In genomic region chr10:20929607-20930006, GRCm38 (mm10) we compare ENCODE assay signal across 22 mouse cellular contexts.
"Had no signal": no experiment of that assay in that cellular context is flagged by ENCODE, and none has a peak within 500 bp of the region (broad histone marks: within the 10 kb centered on the region; RNA-seq: fewer than 3 reads in every experiment).

No protein-coding gene starts in this region.

- H3K9me3 ChIP-seq: heart, embryonic 13.5 days; heart, embryonic 15.5 days; hindbrain, embryonic 13.5 days; hindbrain, embryonic 15.5 days; limb, embryonic 10.5 days; limb, embryonic 12.5 days had no signal

- H3K27ac ChIP-seq: heart, adult 2 months; heart, embryonic 13.5 days; heart, embryonic 15.5 days; hindbrain, embryonic 13.5 days; hindbrain, embryonic 15.5 days; hindbrain, postnatal 0 days; layer of hippocampus, adult 2 months; left cerebral cortex, adult 2 months; limb, embryonic 10.5 days; limb, embryonic 12.5 days had no signal

- H3K4me3 ChIP-seq: heart, adult 2 months; heart, embryonic 13.5 days; heart, embryonic 15.5 days; hindbrain, embryonic 13.5 days; hindbrain, embryonic 15.5 days; layer of hippocampus, adult 2 months; left cerebral cortex, adult 2 months; limb, embryonic 10.5 days; limb, embryonic 12.5 days had no signal

- H3K4me1 ChIP-seq: heart, embryonic 13.5 days; heart, embryonic 15.5 days; hindbrain, embryonic 13.5 days; hindbrain, embryonic 15.5 days; limb, embryonic 10.5 days; limb, embryonic 12.5 days had no signal

- H3K9ac ChIP-seq: heart, embryonic 13.5 days; heart, embryonic 15.5 days; hindbrain, embryonic 13.5 days; hindbrain, embryonic 15.5 days; limb, embryonic 12.5 days had no signal

- H3K36me3 ChIP-seq: heart, embryonic 13.5 days; heart, embryonic 15.5 days; hindbrain, embryonic 13.5 days; hindbrain, embryonic 15.5 days; limb, embryonic 10.5 days; limb, embryonic 12.5 days had no signal

- DNase-seq: gastrocnemius, postnatal 14 days; gastrocnemius, postnatal 36 days; heart, adult 11 months; heart, adult 2 months; heart, postnatal 14 days; heart, postnatal 36 days; kidney, adult 18-20 months; kidney, adult 8-10 months; kidney, postnatal 10 days; kidney, postnatal 25 days; kidney, postnatal 4 days had no signal

- ATAC-seq: hindbrain, postnatal 0 days; intestine, embryonic 16.5 days had no signal

- H3K4me2 ChIP-seq: heart, embryonic 11.5 days; heart, embryonic 13.5 days; heart, embryonic 15.5 days; hindbrain, embryonic 13.5 days; hindbrain, embryonic 15.5 days; limb, embryonic 12.5 days had no signal

- H3K27me3 ChIP-seq: heart, embryonic 13.5 days; heart, embryonic 15.5 days; hindbrain, embryonic 13.5 days; hindbrain, embryonic 15.5 days; limb, embryonic 12.5 days had no signal
